8 mouse cellular contexts compared by ENCODE assay signal in genomic region chr7:44590402-44591347, GRCm38 (mm10). TPM values are rescaled to one million over a fixed set of nuclear protein-coding genes. Genes with fewer than 3 reads are reported as not detected.
DNase-seq lines count a peak whose midpoint lies in the region; ATAC-seq and TF ChIP-seq lines count a peak whose summit lies in the region.

Gene Kcnc3, plus strand, starts transcription at chr7:44590664.

- H3K36me3 ChIP-seq in CH12.LX (replicated peaks in 1 of 2; ENCODE audit: control insufficient read depth in 1 of 2, insufficient read depth in 1 of 2, low read length in 1 of 2) = peaks cover 7 to 44% of the 10 kb centered on the region in 2 experiments
- no peaks in the 10 kb centered on the region for H3K36me3 ChIP-seq in forebrain, embryonic 15.5 days
- no peaks in the 10 kb centered on the region for H3K36me3 ChIP-seq in liver, embryonic 15.5 days (replicated peaks)
- no peaks in the 10 kb centered on the region for H3K36me3 ChIP-seq in neural tube, embryonic 11.5 days (ENCODE audit: control insufficient read depth, insufficient read depth, low read length)
- no peaks in the 10 kb centered on the region for H3K36me3 ChIP-seq in stomach, embryonic 15.5 days

- H3K27me3 ChIP-seq in CH12.LX (replicated peaks) = peaks cover 10% of the 10 kb centered on the region
- peaks cover 27% of the 10 kb centered on the region for H3K27me3 ChIP-seq in forebrain, embryonic 15.5 days
- H3K27me3 ChIP-seq in liver, embryonic 15.5 days = peaks cover 87% of the 10 kb centered on the region
- H3K27me3 ChIP-seq in neural tube, embryonic 11.5 days (ENCODE audit: control insufficient read depth, insufficient read depth, low read length) = peaks cover 42% of the 10 kb centered on the region
- H3K27me3 ChIP-seq in stomach, embryonic 15.5 days (replicated peaks) = peaks cover 69% of the 10 kb centered on the region

- H3K9ac ChIP-seq in CH12.LX (ENCODE audit: insufficient read depth, low read depth) = peak within 1 kb of the TSS; percentile 42
- H3K9ac ChIP-seq in forebrain, embryonic 15.5 days (replicated peaks) = peak within 1 kb of the TSS; percentile 58
- H3K9ac ChIP-seq in liver, embryonic 15.5 days = no peak within 1 kb of the TSS
- H3K9ac ChIP-seq in neural tube, embryonic 11.5 days (ENCODE audit: low read length) = peak within 1 kb of the TSS; percentile 54
- H3K9ac ChIP-seq in stomach, embryonic 15.5 days = peak within 1 kb of the TSS; percentile 22; the same call in 1 of the 2 replicates

- 0 out of 2 replicates have a peak, but pooled peaks cover 2% of the 10 kb centered on the region for H3K79me2 ChIP-seq in CH12.LX (replicated peaks; ENCODE audit: control insufficient read depth, extremely low read depth, insufficient read depth, poor library complexity, severe bottlenecking)

- TF ChIP-seq CTCF in CH12.LX (conservative IDR thresholded peaks at IDR 0.05 in 1 of 2, IDR thresholded peaks at IDR 0.05 in 1 of 2; ENCODE audit: low read depth in 2 of 2, low read length in 2 of 2) = no peak

- peak; percentile 80 for TF ChIP-seq POLR2A in CH12.LX (IDR thresholded peaks at IDR 0.05; ENCODE audit: low read depth, low read length)

- H3K4me2 ChIP-seq in CH12.LX (ENCODE audit: insufficient read depth, low read depth, poor library complexity, severe bottlenecking) = peak within 1 kb of the TSS; percentile 76
- peak within 1 kb of the TSS; percentile 97 for H3K4me2 ChIP-seq in forebrain, embryonic 15.5 days (replicated peaks)
- H3K4me2 ChIP-seq in liver, embryonic 15.5 days = peak within 1 kb of the TSS; percentile 76
- peak within 1 kb of the TSS; percentile 96 for H3K4me2 ChIP-seq in neural tube, embryonic 11.5 days (ENCODE audit: low read depth)
- H3K4me2 ChIP-seq in stomach, embryonic 15.5 days = peak within 1 kb of the TSS; percentile 100

- ATAC-seq in forebrain, embryonic 15.5 days (replicated peaks) = peak; percentile 92
- peak; percentile 87 for ATAC-seq in liver, embryonic 15.5 days (ENCODE audit: insufficient read depth)
- peak; percentile 92 for ATAC-seq in neural tube, embryonic 11.5 days (ENCODE audit: insufficient read depth, low FRiP score, low TSS enrichment)
- peak; percentile 93 for ATAC-seq in stomach, embryonic 15.5 days (ENCODE audit: insufficient read depth, low FRiP score, low read depth)

- no peaks in the 10 kb centered on the region for H3K9me3 ChIP-seq in CH12.LX (replicated peaks; ENCODE audit: low read length)
- H3K9me3 ChIP-seq in forebrain, embryonic 15.5 days = no peaks in the 10 kb centered on the region
- no peaks in the 10 kb centered on the region for H3K9me3 ChIP-seq in liver, embryonic 15.5 days (replicated peaks)
- no peaks in the 10 kb centered on the region for H3K9me3 ChIP-seq in neural tube, embryonic 11.5 days (ENCODE audit: control insufficient read depth, low read length)
- H3K9me3 ChIP-seq in stomach, embryonic 15.5 days = no peaks in the 10 kb centered on the region

- intact Hi-C loops in heart, postnatal 14 days (cut with DNase I) = loop anchor here (2.0 kb wide), 1 partner anchor 30 kb away; no protein-coding TSS in a partner anchor

- no peak for TF ChIP-seq EP300 in CH12.LX (IDR thresholded peaks at IDR 0.05; ENCODE audit: low read length)

- peak; percentile 97 for DNase-seq in CH12.LX (ENCODE audit: extremely low read depth)
- peak; percentile 95 to 99 for DNase-seq in cerebellum, adult 18-20 months
- peak; percentile 70 to 76 for DNase-seq in heart, postnatal 14 days
- peak; percentile 77 for DNase-seq in large intestine, adult 2 months (ENCODE audit: low read depth, low spot score)
- peak; percentile 95 for DNase-seq in neural tube, embryonic 11.5 days (ENCODE audit: low spot score)

- dilution Hi-C loops in CH12.LX (cut with MboI; ENCODE audit: extremely low pct_ligation_motif_present, extremely low pct_unique_long_range_greater_than_20kb, low sequenced_read_pairs) = no loop called here

- H3K4me1 ChIP-seq in CH12.LX (ENCODE audit: control insufficient read depth in 1 of 2, insufficient read depth in 2 of 2) = peaks cover 13 to 39% of the 10 kb centered on the region in 2 experiments
- H3K4me1 ChIP-seq in forebrain, embryonic 15.5 days = peaks cover 70% of the 10 kb centered on the region
- H3K4me1 ChIP-seq in liver, embryonic 15.5 days (replicated peaks) = peaks cover 25% of the 10 kb centered on the region
- peaks cover 25% of the 10 kb centered on the region for H3K4me1 ChIP-seq in neural tube, embryonic 11.5 days (ENCODE audit: control insufficient read depth, insufficient read depth, low read length)
- H3K4me1 ChIP-seq in stomach, embryonic 15.5 days = peaks cover 45% of the 10 kb centered on the region

- in situ Hi-C loops in CH12.LX (cut with MboI; ENCODE audit: low pct_ligation_motif_present, low pct_unique_long_range_greater_than_20kb, low sequenced_read_pairs) = no loop called here

- TF ChIP-seq RAD21 in CH12.LX (IDR thresholded peaks at IDR 0.05; ENCODE audit: low read depth, low read length) = no peak

- WGBS in forebrain, embryonic 15.5 days = under 1% methylated on average over 76 of the region's 80 CpGs
- under 1% methylated on average over 80 of the region's 80 CpGs for WGBS in large intestine, adult 2 months
- WGBS in liver, embryonic 15.5 days (ENCODE audit: insufficient replicate concordance) = under 1% methylated on average over 80 of the region's 80 CpGs
- under 1% methylated on average over 79 of the region's 80 CpGs for WGBS in neural tube, embryonic 11.5 days
- under 1% methylated on average over 65 of the region's 80 CpGs for whole genome bisulfite sequencing in stomach, embryonic 15.5 days

- H3K4me3 ChIP-seq in CH12.LX (replicated peaks in 1 of 3; ENCODE audit: low read depth in 2 of 3, low read length in 2 of 3, poor library complexity in 1 of 3) = peak within 1 kb of the TSS; percentile 38 to 82 (median 58)
- H3K4me3 ChIP-seq in forebrain, embryonic 15.5 days = peak within 1 kb of the TSS; percentile 64
- peak within 1 kb of the TSS; percentile 52 for H3K4me3 ChIP-seq in liver, embryonic 15.5 days (replicated peaks)
- peak within 1 kb of the TSS; percentile 53 for H3K4me3 ChIP-seq in neural tube, embryonic 11.5 days (ENCODE audit: low read depth, low read length)
- H3K4me3 ChIP-seq in stomach, embryonic 15.5 days (replicated peaks) = peak within 1 kb of the TSS; percentile 55

- H3K27ac ChIP-seq in CH12.LX (ENCODE audit: insufficient read depth, low read depth) = no peak within 1 kb of the TSS
- peak within 1 kb of the TSS; percentile 58 for H3K27ac ChIP-seq in forebrain, embryonic 15.5 days (replicated peaks)
- H3K27ac ChIP-seq in liver, embryonic 15.5 days (replicated peaks) = no peak within 1 kb of the TSS
- H3K27ac ChIP-seq in neural tube, embryonic 11.5 days (ENCODE audit: low read depth, low read length) = peak within 1 kb of the TSS; percentile 29; the same call in 1 of the 2 replicates
- 0 out of 2 replicates have a peak within 1 kb of the TSS, but pooled peaks have one; percentile 26 for H3K27ac ChIP-seq in stomach, embryonic 15.5 days

TF ChIP-seq in CH12.LX, 34 proteins besides CTCF, POLR2A, EP300 and RAD21:
- TF ChIP-seq NELFE (IDR thresholded peaks at IDR 0.05; ENCODE audit: low read depth, low read length) = 0 out of 2 replicates have a peak, but pooled peaks have one; percentile 49
- peak; percentile 88; the same call in 1 of the 2 replicates for TF ChIP-seq MAFK (IDR thresholded peaks at IDR 0.05; ENCODE audit: insufficient replicate concordance, low read length)
- TF ChIP-seq UBTF (IDR thresholded peaks at IDR 0.05; ENCODE audit: low read depth, low read length) = peak; percentile 71; the same call in 1 of the 2 replicates
- peak; percentile 30; the same call in 1 of the 2 replicates for TF ChIP-seq MAX (IDR thresholded peaks at IDR 0.05; ENCODE audit: low read length)
- TF ChIP-seq ZMIZ1 (IDR thresholded peaks at IDR 0.05; ENCODE audit: low read depth, low read length) = peak; percentile 46; the same call in 1 of the 2 replicates
- TF ChIP-seq TCF12 (IDR thresholded peaks at IDR 0.05; ENCODE audit: low read depth, low read length) = peak; percentile 54; the same call in 1 of the 2 replicates
- TF ChIP-seq MXI1 (IDR thresholded peaks at IDR 0.05; ENCODE audit: low read depth, low read length) = peak; percentile 40; the same call in 1 of the 2 replicates
- TF ChIP-seq NRF1 (IDR thresholded peaks at IDR 0.05; ENCODE audit: low read depth, low read length) = 0 out of 2 replicates have a peak, but pooled peaks have one; percentile 17
- no peak for TF ChIP-seq KAT2A (IDR thresholded peaks at IDR 0.05; ENCODE audit: insufficient replicate concordance, low read length)
- TF ChIP-seq ETS1 (conservative IDR thresholded peaks at IDR 0.05; ENCODE audit: low read depth, low read length) = no peak
- peak; percentile 82 for TF ChIP-seq CHD2 (IDR thresholded peaks at IDR 0.05; ENCODE audit: low read length)
- no peak for TF ChIP-seq GABPA (IDR thresholded peaks at IDR 0.05; ENCODE audit: insufficient replicate concordance, low read depth, low read length)

RNA-seq across cellular contexts. Expression of gene Kcnc3, which starts in this region (rescaled TPM):
- total RNA-seq in CH12.LX (2012; rRNA removed) (1.4 and 1.7 TPM in 2 replicates), CH12.LX (2014; rRNA removed) (0.18 and 0.31 TPM in 2 replicates)
- polyA plus RNA-seq in CH12.LX (2012; ENCODE audit: insufficient read length, low read depth) = 3.4 and 5.6 TPM in 2 replicates
- 2.6 and 3.3 TPM in 2 replicates for polyA plus RNA-seq in forebrain, embryonic 15.5 days (2015; fragmentation: Nextera tagmentation; extraction: Ambion mirVana)
- total RNA-seq in heart, postnatal 14 days (2021) = 1 to 10 TPM; 1.3 to 1.5 TPM
- polyA plus RNA-seq in large intestine, adult 2 months (2012; rRNA removed) = 0.95 and 1.9 TPM in 2 replicates
- polyA plus RNA-seq in liver, embryonic 15.5 days (2015; fragmentation: Nextera tagmentation; extraction: Ambion mirVana) = 0.05 TPM in 2 replicates
- 0.92 and 1.7 TPM in 2 replicates for polyA plus RNA-seq in neural tube, embryonic 11.5 days (2014; fragmentation: Nextera tagmentation; extraction: Ambion mirVana)
- 0.30 and 0.39 TPM in 2 replicates for polyA plus RNA-seq in stomach, embryonic 15.5 days (2015; fragmentation: Nextera tagmentation; extraction: Ambion mirVana)

Comparison
In these comparisons a context has a peak if more than half of its experiments do, and no peak if none do; other contexts are left out.
1. Peak in ATAC-seq, H3K4me3 ChIP-seq and H3K4me2 ChIP-seq in liver, embryonic 15.5 days; RNA of the gene not detected or under 1 TPM.
2. Peak in ATAC-seq, H3K4me3 ChIP-seq, H3K27ac ChIP-seq, H3K9ac ChIP-seq and H3K4me2 ChIP-seq in stomach, embryonic 15.5 days; RNA of the gene not detected or under 1 TPM.
3. H3K27ac ChIP-seq: peak in forebrain, embryonic 15.5 days (single experiment) and neural tube, embryonic 11.5 days (single experiment); none in CH12.LX (single experiment) and liver, embryonic 15.5 days (single experiment).
4. Peak in every context shown above with its lines, with median percentiles within 50 percentile points of each other: DNase-seq, H3K4me2 ChIP-seq, H3K4me3 ChIP-seq and ATAC-seq.